Mouse (Mus musculus) adrenal gland, postnatal 14 days (tissue): Measurements from ENCODE around the gene 1700019N19Rik. TPM values are rescaled to one million over a fixed set of nuclear protein-coding genes. Genes with fewer than 3 reads are reported as not detected.

Experiments
- DNase-seq: peaks from one replicate; pipeline ENCODE4 v3.0.0; 2021; ENCODE audit warnings: mixed read lengths
- long read RNA-seq, 2 experiments: library from polyadenylated mRNA; stranded (forward); transcript quantifications; one replicate each; pipeline ENCODE4 v2.0.0; 2021
- total RNA-seq: library from RNA; stranded (reverse); gene quantifications from 2 replicates; pipeline ENCODE4 v1.2.3, GENCODE M21; 2021

1700019N19Rik gene
- total RNA-seq: not detected in 2 replicates
- long read RNA-seq, experiment 1: 0 reads
- long read RNA-seq, experiment 2: 0 reads

DNA sequence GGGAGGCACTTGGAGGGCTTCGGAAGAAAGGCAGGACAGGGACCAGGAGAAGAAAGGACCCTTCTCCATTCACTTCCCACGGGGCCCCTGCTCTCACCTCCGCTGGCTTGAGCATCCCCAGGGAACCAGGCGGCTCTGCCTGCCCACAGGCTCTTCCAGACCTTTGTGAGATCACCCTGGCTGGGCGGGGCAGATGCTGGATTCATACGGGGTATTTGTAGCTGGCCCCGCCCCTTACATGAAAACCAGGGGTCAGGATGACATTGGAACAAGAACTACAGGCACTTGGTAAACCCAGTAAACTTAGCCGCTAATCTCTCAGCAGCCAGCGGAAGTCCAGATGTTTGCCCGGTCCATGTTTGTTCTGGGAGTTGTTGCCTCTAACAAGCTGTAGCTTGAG, at the start of gene 1700019N19Rik:
Gene 1700019N19Rik (minus strand): TSS at position 178 of the 400 bp plus-strand sequence.
- no peak for DNase-seq

DNA sequence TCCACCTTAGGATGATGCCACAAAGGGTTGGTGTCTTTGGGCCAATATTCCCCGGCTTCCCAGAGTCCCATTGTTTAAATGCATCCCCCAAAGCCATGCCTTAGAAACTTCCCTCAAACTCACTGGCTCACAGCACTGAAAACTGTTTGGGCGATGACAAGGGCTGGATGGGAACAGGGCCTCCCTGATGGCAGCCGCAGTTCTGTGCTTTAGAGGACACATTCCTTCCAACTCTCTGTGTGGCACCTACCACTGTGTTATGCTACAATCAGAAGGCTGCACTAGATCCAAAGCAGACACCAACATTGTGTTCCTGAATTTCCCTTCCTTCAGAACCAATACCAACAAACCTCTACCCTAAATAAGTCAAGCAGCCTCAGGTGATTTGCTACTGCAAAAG, 49.3 kb upstream of the 1700019N19Rik start:
- DNase-seq: no peak

DNA sequence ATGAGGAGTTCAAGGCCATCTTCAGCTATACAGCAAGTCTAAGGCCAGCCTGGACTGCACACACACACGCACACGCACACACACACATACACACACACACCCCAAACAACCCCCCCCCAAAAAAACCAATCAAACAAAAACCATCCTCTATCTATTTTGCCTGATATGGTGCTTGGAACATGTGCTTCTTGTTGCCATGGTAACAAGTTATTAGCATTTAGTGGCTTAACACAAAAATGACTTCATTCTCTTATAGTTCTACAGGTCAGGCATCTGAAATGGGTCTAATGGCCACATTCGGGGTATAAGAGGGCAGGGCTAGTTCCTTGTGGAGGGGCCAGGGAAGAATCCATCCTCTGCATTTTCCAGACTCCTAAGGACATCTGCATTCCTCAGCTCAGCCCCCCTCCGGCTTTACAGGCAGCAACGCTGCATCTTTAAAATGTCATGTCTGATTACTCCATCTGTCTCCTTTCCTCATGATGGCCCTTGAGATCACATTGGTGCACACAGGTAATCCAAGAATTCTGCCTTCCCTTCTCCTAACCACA, 46.5 kb upstream of the 1700019N19Rik start:
- DNase-seq: no peak

DNA sequence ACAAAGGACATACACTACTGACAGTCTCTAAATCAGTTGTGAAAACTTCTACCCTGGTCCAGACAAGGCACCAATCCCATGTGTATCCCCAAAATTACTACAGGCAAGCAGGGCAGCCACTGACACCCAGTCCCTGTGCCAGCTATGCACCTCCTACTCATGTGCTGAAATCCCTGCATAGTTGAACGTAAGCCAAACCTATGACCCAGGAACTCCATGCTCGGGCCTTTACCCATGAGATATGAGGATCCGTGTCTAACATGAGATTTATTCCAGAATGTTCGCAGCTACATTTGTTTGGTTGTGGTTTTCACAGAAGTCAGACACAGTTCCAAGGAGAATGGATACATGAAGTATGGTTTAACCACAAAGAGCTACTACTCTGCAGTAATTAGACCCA, 45.5 kb upstream of the 1700019N19Rik start:
- peak; percentile 62 for DNase-seq

DNA sequence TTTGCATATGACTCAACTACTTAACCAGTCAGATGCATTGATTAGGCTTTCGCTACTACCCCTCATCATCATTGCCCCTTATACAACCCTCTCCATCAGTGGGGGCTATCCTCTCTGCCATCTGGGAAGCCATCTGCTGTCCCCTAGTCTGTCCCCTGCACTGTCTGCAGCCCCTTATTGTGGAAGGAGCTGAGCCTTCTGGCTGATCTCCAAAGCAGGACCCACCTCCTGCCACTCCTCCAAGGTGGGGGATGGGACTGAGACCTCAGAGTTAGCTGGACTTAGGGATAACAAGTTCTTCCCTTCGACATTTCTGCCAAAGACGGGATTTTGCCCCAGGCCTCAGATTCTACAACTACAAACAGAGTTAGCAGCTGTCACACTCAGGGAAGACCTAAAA, 45.1 kb upstream of the 1700019N19Rik start:
- DNase-seq: no peak

DNA sequence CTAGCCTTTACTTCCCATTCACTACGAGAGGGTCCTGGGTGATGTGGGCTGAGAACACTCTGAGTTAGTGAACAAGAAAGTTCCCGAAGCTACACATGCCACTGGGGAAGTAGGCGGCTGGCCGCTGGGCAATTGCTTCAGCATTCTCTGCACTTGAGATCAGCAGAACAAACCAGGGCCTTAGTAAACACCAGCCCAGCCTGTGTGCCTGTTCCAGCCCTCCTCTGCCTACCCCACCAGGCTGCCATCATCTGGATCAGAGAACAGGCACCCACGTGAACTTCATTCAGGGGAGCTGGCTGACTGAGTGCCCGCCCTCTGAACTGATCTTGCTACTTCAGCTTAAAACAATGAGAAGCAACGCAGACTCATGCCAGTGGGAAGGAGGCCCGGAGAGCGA, 44.4 kb upstream of the 1700019N19Rik start:
- DNase-seq: no peak

DNA sequence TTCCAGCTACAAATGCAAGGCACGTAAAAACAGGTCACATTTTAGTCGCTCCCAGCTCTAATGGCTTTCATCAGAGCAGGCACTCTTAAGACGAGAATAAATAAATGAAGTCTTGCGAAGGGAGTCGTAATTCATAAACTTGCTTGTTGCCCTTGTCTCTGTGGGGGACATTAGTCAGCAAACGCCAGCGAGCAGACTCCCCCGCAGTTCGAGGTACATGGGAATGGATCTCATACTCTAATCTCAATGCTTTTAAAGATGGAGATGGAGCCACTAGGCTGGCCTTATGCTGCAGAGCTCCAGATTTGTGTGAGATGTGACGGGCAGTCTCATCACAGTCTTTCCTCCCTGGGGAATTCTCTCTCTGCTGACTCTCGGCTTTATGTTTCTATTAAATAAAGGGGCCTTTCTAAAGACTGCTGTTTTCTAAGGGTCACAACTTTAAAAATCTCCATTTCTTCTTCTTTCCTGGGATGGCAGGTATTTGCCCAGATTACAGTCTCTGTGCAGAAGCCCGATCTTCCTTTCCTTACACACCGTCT, 39.4 kb upstream of the 1700019N19Rik start:
- no peak for DNase-seq

DNA sequence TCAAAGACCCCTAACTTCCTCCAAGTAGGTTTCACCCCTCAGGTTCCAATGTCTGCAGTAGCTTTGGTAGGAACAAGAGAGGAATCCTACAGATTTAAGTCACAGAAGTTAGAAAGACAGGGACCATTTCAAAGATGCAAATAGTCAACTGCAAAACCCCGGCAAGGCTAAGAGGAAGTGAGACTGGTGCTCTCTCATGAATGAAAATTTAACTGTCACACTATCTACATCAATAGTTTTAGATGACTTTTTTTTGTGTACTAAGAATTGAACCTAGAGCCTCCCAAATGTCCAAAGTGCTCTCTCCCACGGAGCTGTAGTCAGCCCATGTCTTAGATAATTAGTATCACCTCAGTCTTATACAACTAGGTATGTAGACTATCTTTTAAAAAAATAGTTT, 38.7 kb upstream of the 1700019N19Rik start:
- no peak for DNase-seq

DNA sequence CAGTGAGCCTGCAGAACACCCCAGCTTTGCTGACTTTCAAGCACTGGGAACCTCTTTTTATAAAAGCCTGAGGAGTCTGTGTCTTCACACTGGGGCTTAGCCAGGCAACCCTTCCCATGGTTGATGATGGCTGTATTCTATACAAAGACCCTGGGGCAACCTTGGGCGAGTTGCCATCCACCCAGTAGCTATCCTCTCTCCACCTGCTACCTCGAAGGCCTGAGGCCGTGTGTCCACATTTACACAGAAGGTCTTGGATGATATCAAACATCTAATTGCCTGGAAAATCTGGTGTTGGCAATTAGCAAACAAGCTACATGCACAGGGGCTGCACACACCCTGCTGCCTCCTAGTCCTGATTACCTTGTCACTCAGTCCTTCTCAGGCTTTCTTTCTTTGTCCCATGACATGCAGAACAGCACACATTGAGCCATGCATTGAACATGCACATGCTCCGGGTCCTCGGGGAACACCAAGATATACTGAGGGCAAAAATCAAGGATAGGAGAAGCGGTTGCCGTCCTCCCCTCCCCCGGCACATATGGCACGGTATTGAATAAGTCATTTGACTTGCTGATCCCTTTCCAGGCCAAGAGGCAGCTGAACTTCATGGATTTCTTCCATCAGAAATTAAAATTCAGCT, 37.1 kb upstream of the 1700019N19Rik start:
- DNase-seq: no peak

DNA sequence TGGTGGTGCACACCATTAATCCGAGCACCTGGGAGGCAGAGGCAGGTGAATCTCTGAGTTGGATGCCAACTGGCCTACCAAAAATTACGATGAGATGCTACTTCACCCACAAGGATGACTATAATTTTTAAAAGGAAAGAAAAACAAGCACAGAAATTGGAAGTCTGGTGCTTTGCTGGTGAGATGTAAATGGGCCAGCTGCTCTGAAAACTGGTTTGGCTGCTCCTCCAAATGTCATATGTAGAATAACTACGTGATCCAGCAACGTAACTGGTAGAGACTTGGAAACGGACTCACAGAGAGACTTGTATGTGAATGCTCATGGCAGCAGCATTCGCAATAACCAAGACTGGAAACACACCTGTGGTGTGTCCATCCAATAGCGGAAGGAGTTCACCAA, 35.9 kb upstream of the 1700019N19Rik start:
- no peak for DNase-seq

DNA sequence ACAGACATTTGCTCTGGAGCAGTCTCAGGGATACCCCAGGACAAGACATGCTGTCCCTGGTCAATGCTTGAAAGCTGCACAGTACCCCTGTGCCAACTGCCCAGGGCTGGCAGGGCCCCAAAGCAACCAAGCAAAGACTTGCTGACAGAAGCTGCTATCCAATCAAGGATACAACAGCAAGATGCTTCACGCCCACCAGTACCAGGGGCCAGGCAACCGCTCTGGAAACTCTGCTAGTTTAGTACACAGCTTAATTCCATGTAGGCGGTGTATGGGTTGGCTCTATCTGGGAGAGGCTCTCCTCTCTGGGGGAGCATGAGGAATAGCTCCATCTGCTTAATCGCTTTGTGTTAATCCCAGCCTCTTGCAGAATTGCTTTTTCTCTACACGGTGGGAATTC, 35.3 kb upstream of the 1700019N19Rik start:
- peak; percentile 51 for DNase-seq

DNA sequence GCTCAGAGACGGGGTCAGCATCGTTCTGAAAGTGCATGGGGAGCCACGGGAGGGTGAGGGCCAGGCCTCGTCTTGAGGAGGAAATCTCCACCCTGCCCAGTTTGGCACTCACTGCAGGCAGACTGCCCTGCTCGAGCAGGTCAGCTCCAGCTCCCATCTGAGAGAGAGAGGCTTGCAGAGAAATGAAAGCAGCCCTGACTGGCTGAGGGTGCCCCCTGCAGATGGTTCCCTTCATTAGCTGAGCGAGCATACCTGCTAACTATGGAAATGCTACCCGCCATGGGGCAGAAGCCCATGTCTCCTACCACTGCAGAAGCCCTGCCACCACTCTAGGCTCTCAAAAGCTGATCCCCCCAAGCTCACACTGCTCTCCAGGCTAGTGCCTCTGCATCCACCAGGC, 33.4 kb upstream of the 1700019N19Rik start:
- no peak for DNase-seq

DNA sequence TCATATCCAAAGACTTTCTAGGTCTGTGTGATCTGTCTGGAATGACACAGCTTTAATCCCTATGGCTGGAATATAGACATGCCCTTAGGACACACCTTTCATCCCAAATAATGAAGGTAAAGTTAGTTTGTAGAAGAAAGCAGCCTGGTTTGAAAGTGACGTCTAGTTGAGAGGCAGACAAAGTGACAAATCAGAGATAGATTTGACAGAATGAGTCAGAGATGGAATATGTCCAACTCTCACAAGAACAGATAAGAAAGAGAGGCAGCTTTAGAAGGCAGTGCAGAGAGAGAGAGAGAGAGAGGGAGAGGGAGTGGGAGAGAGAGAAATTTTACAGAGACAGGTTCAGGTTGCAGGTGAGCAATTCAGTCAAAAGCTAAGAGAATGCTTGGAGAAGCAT, 30.1 kb upstream of the 1700019N19Rik start:
- no peak for DNase-seq

DNA sequence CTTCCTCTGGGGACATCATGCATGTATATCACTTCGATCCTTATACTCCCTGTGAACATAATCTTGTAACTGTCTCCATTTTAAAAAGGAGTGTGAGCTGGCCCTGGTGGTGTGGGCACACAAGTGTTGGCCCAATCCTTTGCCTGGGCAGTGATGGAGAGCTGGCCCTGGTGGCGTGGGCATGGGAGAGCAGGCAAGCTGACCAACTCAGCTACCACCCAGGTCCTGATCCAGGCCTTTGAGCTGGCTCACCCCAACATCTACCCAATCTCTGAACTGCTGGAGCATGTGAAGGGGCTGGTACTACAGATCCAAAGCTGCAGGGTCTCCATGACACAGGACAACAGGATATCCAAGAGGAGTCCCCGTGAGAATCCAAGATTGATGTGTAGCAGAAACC, 29.0 kb upstream of the 1700019N19Rik start:
- DNase-seq: no peak

DNA sequence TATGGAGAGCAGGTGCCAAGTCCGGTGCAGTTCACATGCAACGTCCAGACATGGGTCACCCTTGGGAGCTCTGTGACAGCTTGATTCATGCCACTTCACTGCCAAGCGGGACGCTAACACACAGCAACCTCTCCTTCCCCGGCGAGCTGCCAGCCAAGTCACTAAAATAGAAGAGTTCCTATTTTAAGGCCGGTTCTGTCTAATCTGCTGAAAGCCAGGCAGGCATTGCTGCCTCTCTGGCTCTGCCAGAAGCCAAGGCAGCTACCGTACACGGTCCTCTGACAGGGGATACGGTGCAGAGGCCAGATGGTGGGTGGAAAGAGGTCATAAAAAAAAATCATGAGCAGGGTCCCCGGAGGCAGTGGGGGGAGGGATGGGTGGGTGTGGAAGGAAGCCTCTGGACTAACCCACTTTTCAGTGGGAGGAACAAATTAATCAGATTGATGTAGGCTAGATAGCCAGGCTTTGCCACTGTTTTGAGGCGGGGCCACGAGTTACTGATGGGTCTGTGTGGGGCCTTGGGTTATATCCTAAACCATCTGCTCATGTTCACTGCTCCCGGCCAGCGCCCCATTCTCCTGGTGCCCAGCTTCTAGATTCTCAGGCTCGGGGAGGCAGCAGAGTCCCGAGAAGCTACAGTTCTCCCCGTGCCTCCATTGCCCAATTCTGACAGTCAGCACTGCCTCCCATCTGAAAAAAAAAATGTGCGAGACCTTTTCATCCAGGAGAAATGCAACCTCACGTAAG, 28.4 kb upstream of the 1700019N19Rik start:
- DNase-seq: peak; percentile 92

DNA sequence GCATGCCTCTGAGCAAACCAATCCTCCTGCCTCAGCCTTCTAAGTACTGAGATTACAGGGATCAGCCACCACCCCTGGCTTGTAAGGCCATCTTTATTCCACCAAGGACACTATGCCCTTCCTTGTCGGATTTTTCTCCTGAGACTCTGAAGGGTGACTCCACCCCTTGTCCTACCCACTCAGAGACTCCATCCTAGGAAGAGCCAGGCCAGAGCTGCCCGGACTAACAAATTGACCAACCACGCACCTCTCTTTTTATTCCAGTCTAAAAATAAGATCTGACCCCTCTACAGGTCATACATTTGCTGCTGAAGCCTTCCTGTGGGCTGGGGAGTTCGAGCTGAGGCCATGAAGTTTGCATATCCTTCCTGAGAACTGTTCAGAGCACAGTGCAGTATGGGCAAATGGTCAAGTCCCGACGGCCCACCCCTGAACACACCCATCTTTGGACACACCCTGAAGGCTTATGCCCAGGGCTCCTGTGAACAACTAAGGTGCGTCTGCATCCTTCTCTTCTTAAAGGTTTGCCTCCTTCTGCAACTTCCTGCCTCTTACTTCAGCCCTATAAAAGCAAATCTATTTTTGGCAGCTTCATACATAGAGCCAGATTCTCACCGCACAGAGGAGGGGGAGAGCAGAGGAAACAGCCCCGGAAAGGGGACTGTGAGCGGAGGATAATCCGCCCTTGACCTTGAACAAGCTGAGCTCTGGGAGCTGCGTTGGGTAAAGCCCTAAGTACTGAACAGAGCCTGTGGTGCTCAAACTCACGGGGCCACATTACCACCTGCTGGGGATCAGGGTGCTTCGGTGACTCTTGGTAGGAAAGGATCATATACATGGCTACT, 24.5 kb upstream of the 1700019N19Rik start:
- DNase-seq: peak; percentile 35

DNA sequence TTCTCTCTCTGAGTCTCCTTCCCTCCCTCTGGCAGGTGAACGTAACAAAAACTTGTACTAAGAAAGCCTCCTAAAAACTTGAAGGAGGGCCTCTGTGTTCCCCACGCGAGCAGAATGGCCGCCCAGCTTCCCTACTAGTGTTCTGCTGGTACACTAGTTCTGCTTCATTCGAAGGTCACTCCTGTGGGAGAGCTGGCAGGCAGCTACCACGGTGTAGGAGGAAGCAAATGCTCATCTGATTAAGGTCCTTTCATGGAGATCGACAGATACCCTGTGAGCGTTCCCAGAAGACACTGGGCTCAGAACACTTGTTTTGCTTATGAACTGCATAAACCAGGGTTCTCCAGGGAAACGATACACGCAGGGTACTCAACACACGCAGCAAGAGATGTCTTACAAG, 23.1 kb upstream of the 1700019N19Rik start:
- no peak for DNase-seq

DNA sequence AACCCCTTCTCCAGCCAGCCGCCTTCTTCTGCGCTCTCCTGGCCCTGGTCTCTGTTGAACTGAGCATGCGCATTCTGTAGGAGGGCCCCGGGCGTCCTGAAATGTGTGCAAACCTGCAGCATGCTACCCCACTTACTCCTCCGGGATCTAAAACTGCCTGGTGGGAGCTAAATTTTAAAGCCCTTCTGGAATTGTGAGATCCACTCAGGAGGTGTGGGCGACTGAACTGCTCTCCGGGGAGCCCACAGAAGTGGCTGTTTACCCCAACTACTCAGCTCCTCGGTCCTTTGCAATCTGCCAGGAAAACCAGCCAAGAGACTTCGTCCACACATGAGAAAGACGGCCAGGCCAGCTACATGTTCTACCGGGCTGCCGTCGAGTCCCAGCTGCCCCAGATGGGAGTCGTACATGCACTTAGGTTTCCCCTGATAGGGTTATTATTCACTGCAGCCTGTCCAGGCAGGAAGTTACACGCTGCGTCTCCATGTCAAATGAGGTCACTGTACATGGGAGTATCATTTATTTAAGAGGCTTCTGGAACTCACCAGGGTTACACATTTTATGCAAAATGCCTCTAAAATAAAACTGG, 22.3 kb upstream of the 1700019N19Rik start:
- DNase-seq: no peak

DNA sequence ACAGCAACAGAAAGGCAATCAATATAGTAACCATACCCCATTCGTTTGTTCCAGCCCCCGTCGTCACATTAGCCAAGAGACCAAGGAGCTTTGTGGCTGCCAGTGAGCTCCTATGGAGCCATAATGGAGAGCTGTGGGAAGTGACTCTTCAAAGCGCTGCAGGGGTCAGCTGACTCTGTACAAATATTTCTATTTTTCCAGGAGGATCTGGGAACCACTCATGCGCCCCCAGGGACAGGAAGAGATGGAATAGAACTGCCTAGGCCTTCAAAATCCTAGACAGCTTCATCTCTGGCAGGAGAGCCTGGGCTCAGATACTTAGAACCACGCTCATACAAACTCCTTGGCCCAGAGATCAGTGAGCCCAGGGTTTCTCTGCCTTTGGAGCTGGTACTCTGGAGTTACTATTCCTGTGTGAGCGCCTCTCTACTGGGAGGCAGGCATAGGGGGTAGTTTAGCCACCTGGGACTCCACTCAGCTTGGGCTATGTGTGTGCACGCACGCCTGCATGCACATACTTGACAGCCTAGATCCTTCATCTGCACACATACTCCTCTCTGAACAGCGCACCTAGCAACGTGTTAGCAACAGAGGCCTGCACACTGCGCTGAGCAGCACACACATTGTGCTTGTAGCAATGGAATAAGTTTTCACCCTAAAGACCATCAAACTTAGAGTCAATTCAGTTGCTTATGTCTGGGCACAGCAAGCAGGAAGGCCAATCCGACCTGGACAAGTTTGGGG, 21.1 kb upstream of the 1700019N19Rik start:
- DNase-seq: no peak

DNA sequence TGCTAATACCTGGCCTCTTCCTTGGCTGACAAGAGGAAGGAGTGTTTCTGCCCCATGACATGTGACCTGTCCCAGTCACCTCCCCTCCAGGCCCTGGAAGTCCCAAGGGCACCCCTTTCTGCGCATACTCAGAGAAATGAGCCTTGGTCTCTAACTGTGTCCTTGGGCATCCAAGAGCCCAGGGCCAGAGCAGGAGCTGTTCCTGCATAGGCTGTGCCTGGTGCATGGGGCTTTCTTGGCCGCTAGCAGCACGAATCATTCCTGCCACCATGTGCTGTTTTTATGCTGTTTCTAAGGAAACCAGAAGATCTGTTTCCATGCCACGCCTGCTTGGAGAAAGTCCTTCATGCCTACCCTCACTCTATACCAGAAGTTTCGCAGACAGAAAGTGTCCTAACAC, 16.3 kb upstream of the 1700019N19Rik start:
- DNase-seq: peak; percentile 87

DNA sequence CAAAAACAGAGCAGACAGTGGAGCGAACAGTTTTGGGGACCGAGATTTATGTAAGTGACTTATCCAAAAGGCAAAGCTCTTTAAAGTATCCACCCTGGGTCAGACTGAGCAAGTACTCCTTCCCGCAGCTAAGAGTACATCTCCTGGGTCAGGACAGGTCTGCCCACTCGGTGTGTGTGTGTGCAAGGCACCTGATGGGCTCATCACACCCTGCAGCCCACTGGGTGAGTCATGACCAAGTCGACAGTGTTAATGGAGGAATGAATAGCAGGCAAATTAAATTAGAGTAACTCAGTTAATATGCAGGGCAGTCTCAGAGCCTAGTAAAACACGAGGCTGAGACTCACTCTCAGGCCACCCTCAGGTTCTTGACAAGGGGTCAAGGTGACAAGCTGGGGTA, 14.6 kb upstream of the 1700019N19Rik start:
- no peak for DNase-seq
